Mouse (Mus musculus) lung, postnatal 0 days (tissue): ENCODE data around the gene Stat2.

ENCODE experiments used
- CTCF ChIP-seq: IDR thresholded peaks from 2 replicates; pipeline ENCODE4 v1.5.1; 2016; ENCODE audit warnings: antibody characterized with exemption, mild to moderate bottlenecking
- EP300 ChIP-seq: IDR thresholded peaks from 2 replicates; pipeline ENCODE4 v1.6.1; 2016; ENCODE audit warnings: antibody characterized with exemption, mild to moderate bottlenecking, control low read depth

GRCm38 (mm10) chr10:128253677-128254255 is 16.6 kb upstream of the Stat2 start, which contains the start of gene Apon:
- TF ChIP-seq CTCF (no peak), EP300 (no peak)
